9 mouse cellular contexts compared by ENCODE assay signal in the genomic region with DNA sequence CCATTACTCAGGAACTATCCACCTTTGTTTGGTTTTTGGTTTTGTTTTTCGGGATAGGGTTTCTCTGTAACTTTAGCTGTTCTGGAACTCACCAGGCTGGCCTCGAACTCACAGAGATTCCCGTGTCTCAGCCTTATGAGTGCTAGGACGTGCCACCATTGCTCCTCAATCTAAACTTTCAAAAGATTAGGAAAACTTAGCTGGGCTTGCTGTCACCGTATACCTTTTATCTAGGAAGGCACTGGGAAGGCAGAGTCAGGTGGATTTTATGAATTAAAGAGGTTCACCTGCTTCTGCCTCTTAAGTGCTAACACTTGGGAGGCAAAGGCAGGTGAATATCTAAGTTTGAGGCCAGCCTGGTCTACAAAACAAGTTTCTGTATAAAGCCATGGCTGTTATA. TPM values are rescaled to one million over a fixed set of nuclear protein-coding genes. Genes with fewer than 3 reads are reported as not detected.
DNase-seq lines count a peak whose midpoint lies in the region; ATAC-seq and TF ChIP-seq lines count a peak whose summit lies in the region.
"Had no signal": no experiment of that assay in that cellular context is flagged by ENCODE, and none has a peak within 500 bp of the region (broad histone marks: within the 10 kb centered on the region; RNA-seq: fewer than 3 reads in every experiment).

No protein-coding gene starts in this region.

- H3K9me3 ChIP-seq in lung, embryonic 15.5 days: no peaks in the 10 kb centered on the region
- H3K9me3 ChIP-seq in intestine, postnatal 0 days (ENCODE audit: control insufficient read depth): no peaks in the 10 kb centered on the region
- H3K9me3 ChIP-seq in neural tube, embryonic 14.5 days (ENCODE audit: control insufficient read depth, low read length): no peaks in the 10 kb centered on the region

- no peak for ATAC-seq in lung, embryonic 15.5 days (ENCODE audit: borderline replicate concordance, extremely low read depth, low FRiP score, low TSS enrichment)
- ATAC-seq in intestine, postnatal 0 days: no peak
- no peak for ATAC-seq in neural tube, embryonic 14.5 days (ENCODE audit: low read depth)
- no peak for ATAC-seq in cerebellum, adult (ENCODE audit: insufficient number of reproducible peaks, low FRiP score, low TSS enrichment)
- no peak for ATAC-seq in activated CD4-positive, CD25-positive, alpha-beta regulatory T cell, adult 4 months

- H3K4me3 ChIP-seq in lung, embryonic 15.5 days: peak overlapping the region; percentile 96
- H3K4me3 ChIP-seq in embryonic fibroblast, embryonic 13.5 days (ENCODE audit: insufficient read depth, low read length): no peak overlapping the region
- H3K4me3 ChIP-seq in intestine, postnatal 0 days (ENCODE audit: low read depth, low read length): peak overlapping the region; percentile 99
- peak overlapping the region; percentile 100 for H3K4me3 ChIP-seq in neural tube, embryonic 14.5 days (ENCODE audit: low read depth, low read length)
- H3K4me3 ChIP-seq in lung, adult 2 months (replicated peaks; ENCODE audit: extremely low read depth, low read depth, low read length): no peak overlapping the region

- peak overlapping the region; percentile 100 for H3K9ac ChIP-seq in lung, embryonic 15.5 days
- H3K9ac ChIP-seq in intestine, postnatal 0 days (ENCODE audit: low read depth, low read length): peak overlapping the region; percentile 97
- H3K9ac ChIP-seq in neural tube, embryonic 14.5 days (replicated peaks; ENCODE audit: low read depth, low read length): peak overlapping the region; percentile 97

- H3K36me3 ChIP-seq in lung, embryonic 15.5 days: peaks cover 10% of the 10 kb centered on the region
- no peaks in the 10 kb centered on the region for H3K36me3 ChIP-seq in intestine, postnatal 0 days (ENCODE audit: control insufficient read depth, insufficient read depth)
- no peaks in the 10 kb centered on the region for H3K36me3 ChIP-seq in neural tube, embryonic 14.5 days (ENCODE audit: control insufficient read depth, insufficient read depth, low read length)

- WGBS in lung, embryonic 15.5 days: 30% methylated on average over 5 of the region's 5 CpGs
- 29% methylated on average over 5 of the region's 5 CpGs for WGBS in intestine, postnatal 0 days
- 42% methylated on average over 5 of the region's 5 CpGs for WGBS in neural tube, embryonic 14.5 days
- WGBS in lung, adult 2 months: 40% methylated on average over 5 of the region's 5 CpGs

- H3K27ac ChIP-seq in lung, embryonic 15.5 days: peak overlapping the region; percentile 93
- peak overlapping the region; percentile 72 for H3K27ac ChIP-seq in embryonic fibroblast, embryonic 13.5 days (ENCODE audit: insufficient read depth, low read length)
- peak overlapping the region; percentile 98 for H3K27ac ChIP-seq in intestine, postnatal 0 days (ENCODE audit: low read depth, low read length)
- H3K27ac ChIP-seq in neural tube, embryonic 14.5 days (ENCODE audit: low read depth, low read length): peak overlapping the region; percentile 98

- no peak for TF ChIP-seq CTCF in embryonic fibroblast, embryonic 13.5 days (IDR thresholded peaks at IDR 0.05; ENCODE audit: borderline replicate concordance, insufficient read depth, low read length)
- TF ChIP-seq CTCF in intestine, postnatal 0 days (IDR thresholded peaks at IDR 0.05; ENCODE audit: low read depth): no peak
- no peak for TF ChIP-seq CTCF in lung, adult 2 months (IDR thresholded peaks at IDR 0.05; ENCODE audit: insufficient read depth, low read length)

- no peak for DNase-seq in lung, adult 18-20 months
- DNase-seq in lung, adult 2 months: no peak

- peak overlapping the region; percentile 64 for H3K4me2 ChIP-seq in lung, embryonic 15.5 days
- peak overlapping the region; percentile 74 for H3K4me2 ChIP-seq in intestine, postnatal 0 days (replicated peaks; ENCODE audit: low read depth)
- peak overlapping the region; percentile 82 for H3K4me2 ChIP-seq in neural tube, embryonic 14.5 days (ENCODE audit: low read depth, low read length)

- TF ChIP-seq POLR2A in embryonic fibroblast, embryonic 13.5 days (IDR thresholded peaks at IDR 0.05; ENCODE audit: low read depth, low read length): 0 out of 2 replicates have a peak, but pooled peaks have one; percentile 36
- TF ChIP-seq POLR2A in lung, adult 2 months (IDR thresholded peaks at IDR 0.05; ENCODE audit: borderline replicate concordance, extremely low read depth, low read depth, low read length): no peak

- no peaks in the 10 kb centered on the region for H3K27me3 ChIP-seq in lung, embryonic 15.5 days
- no peaks in the 10 kb centered on the region for H3K27me3 ChIP-seq in intestine, postnatal 0 days (replicated peaks; ENCODE audit: control insufficient read depth, insufficient read depth, low read length)
- no peaks in the 10 kb centered on the region for H3K27me3 ChIP-seq in neural tube, embryonic 14.5 days (ENCODE audit: control insufficient read depth, insufficient read depth, low read length)

- H3K4me1 ChIP-seq in lung, embryonic 15.5 days: peaks cover 36% of the 10 kb centered on the region
- H3K4me1 ChIP-seq in embryonic fibroblast, embryonic 13.5 days (ENCODE audit: control insufficient read depth, insufficient read depth, low read length): peaks cover 14% of the 10 kb centered on the region
- no peaks in the 10 kb centered on the region for H3K4me1 ChIP-seq in intestine, postnatal 0 days (replicated peaks; ENCODE audit: control insufficient read depth, insufficient read depth, low read length)
- H3K4me1 ChIP-seq in neural tube, embryonic 14.5 days (ENCODE audit: control insufficient read depth, insufficient read depth, low read length): peaks cover 28% of the 10 kb centered on the region; the same call in 1 of the 2 replicates
- H3K4me1 ChIP-seq in lung, adult 2 months (ENCODE audit: control insufficient read depth, insufficient read depth, low read length): peaks cover 12% of the 10 kb centered on the region

RNA-seq across cellular contexts. Expression of a gene that starts 0.8 kb away (rescaled TPM):
- polyA plus RNA-seq in lung, embryonic 15.5 days (2015; fragmentation: Nextera tagmentation; extraction: Ambion mirVana): 107 TPM in 2 replicates
- polyA plus RNA-seq in embryonic fibroblast, embryonic 13.5 days (2011; ENCODE audit: insufficient read length, low read depth, missing spikeins): 75.7 and 88.2 TPM in 2 replicates
- polyA plus RNA-seq in intestine, postnatal 0 days (2015; fragmentation: Nextera tagmentation; extraction: Ambion mirVana): 52.4 and 60.1 TPM in 2 replicates
- 126 and 150 TPM in 2 replicates for polyA plus RNA-seq in neural tube, embryonic 14.5 days (2014; fragmentation: Nextera tagmentation; extraction: Ambion mirVana)
- 100 to 1,000 TPM; 144 to 155 TPM for polyA plus RNA-seq in activated CD4-positive, CD25-positive, alpha-beta regulatory T cell, adult 4 months (2017; shearing (Covaris generic))
- 10.0 and 16.1 TPM in 2 replicates for polyA plus RNA-seq in lung, adult 2 months (2012; rRNA removed)

RNA-seq across cellular contexts. Expression of a gene that starts 5.2 kb away (rescaled TPM):
- polyA plus RNA-seq in lung, embryonic 15.5 days (2015; fragmentation: Nextera tagmentation; extraction: Ambion mirVana): 25.5 and 25.6 TPM in 2 replicates
- polyA plus RNA-seq in embryonic fibroblast, embryonic 13.5 days (2011; ENCODE audit: insufficient read length, low read depth, missing spikeins): 79.0 and 83.8 TPM in 2 replicates
- polyA plus RNA-seq in intestine, postnatal 0 days (2015; fragmentation: Nextera tagmentation; extraction: Ambion mirVana): 18.0 and 19.6 TPM in 2 replicates
- polyA plus RNA-seq in neural tube, embryonic 14.5 days (2014; fragmentation: Nextera tagmentation; extraction: Ambion mirVana): 15.7 and 16.2 TPM in 2 replicates
- 10 to 100 TPM; 11.8 to 13.2 TPM for polyA plus RNA-seq in activated CD4-positive, CD25-positive, alpha-beta regulatory T cell, adult 4 months (2017; shearing (Covaris generic))
- 193 and 235 TPM in 2 replicates for polyA plus RNA-seq in lung, adult 2 months (2012; rRNA removed)

RNA-seq across cellular contexts. Expression of a gene that starts 41.0 kb away (rescaled TPM):
- not detected in 2 replicates for polyA plus RNA-seq in lung, embryonic 15.5 days (2015; fragmentation: Nextera tagmentation; extraction: Ambion mirVana)
- polyA plus RNA-seq in embryonic fibroblast, embryonic 13.5 days (2011; ENCODE audit: insufficient read length, low read depth, missing spikeins): not detected in 2 replicates
- 92.5 and 139 TPM in 2 replicates for polyA plus RNA-seq in intestine, postnatal 0 days (2015; fragmentation: Nextera tagmentation; extraction: Ambion mirVana)
- 1.1 TPM in 1 of 2 replicates, not detected in the other for polyA plus RNA-seq in neural tube, embryonic 14.5 days (2014; fragmentation: Nextera tagmentation; extraction: Ambion mirVana)
- 1 to 10 TPM in 1 of 2 experiments, not detected in 1; 2.6 TPM for polyA plus RNA-seq in activated CD4-positive, CD25-positive, alpha-beta regulatory T cell, adult 4 months (2017; shearing (Covaris generic))
- not detected in 2 replicates for polyA plus RNA-seq in lung, adult 2 months (2012; rRNA removed)
- polyA plus RNA-seq: urinary bladder, adult 2 months had no signal

Comparison
In these comparisons a context has a peak if more than half of its experiments do, and no peak if none do; other contexts are left out.
1. H3K4me3 ChIP-seq: peak in lung, embryonic 15.5 days (single experiment), intestine, postnatal 0 days (single experiment) and neural tube, embryonic 14.5 days (single experiment); none in embryonic fibroblast, embryonic 13.5 days (single experiment) and lung, adult 2 months (single experiment).
2. RNA of a gene that starts 41.0 kb away (polyA plus RNA-seq): 92.5 to 139 TPM in intestine, postnatal 0 days; 2.6 TPM in activated CD4-positive, CD25-positive, alpha-beta regulatory T cell, adult 4 months, 1.1 TPM in neural tube, embryonic 14.5 days, not detected in lung, embryonic 15.5 days, not detected in embryonic fibroblast, embryonic 13.5 days and not detected in lung, adult 2 months; every median in the first group is over 10 times any median in the second.
3. Peak in every context shown above with its lines, with median percentiles within 50 percentile points of each other: H3K27ac ChIP-seq, H3K4me2 ChIP-seq and H3K9ac ChIP-seq.